Mouse (Mus musculus) left cerebral cortex, postnatal 4 days (tissue): ENCODE measurements around the gene Gm20716. TPM values are rescaled to one million over a fixed set of nuclear protein-coding genes. Genes with fewer than 3 reads are reported as not detected.

Source experiments
- DNase-seq: peaks from one replicate; pipeline ENCODE4 v3.0.0-alpha.2; 2022
- intact Hi-C: fragments of 180-260 bp; cut with DNase I; formaldehyde crosslinking; loops from one replicate; pipeline ENCODE4 v1.15.1; 2025
- total RNA-seq, 2 experiments: library from RNA; stranded (reverse); gene quantifications; 2 replicates each; pipeline ENCODE4 v1.2.3; 2021

The Gm20716 gene
- total RNA-seq, 2 experiments from 2014 or later = 28.5 to 33.7 TPM

DNA sequence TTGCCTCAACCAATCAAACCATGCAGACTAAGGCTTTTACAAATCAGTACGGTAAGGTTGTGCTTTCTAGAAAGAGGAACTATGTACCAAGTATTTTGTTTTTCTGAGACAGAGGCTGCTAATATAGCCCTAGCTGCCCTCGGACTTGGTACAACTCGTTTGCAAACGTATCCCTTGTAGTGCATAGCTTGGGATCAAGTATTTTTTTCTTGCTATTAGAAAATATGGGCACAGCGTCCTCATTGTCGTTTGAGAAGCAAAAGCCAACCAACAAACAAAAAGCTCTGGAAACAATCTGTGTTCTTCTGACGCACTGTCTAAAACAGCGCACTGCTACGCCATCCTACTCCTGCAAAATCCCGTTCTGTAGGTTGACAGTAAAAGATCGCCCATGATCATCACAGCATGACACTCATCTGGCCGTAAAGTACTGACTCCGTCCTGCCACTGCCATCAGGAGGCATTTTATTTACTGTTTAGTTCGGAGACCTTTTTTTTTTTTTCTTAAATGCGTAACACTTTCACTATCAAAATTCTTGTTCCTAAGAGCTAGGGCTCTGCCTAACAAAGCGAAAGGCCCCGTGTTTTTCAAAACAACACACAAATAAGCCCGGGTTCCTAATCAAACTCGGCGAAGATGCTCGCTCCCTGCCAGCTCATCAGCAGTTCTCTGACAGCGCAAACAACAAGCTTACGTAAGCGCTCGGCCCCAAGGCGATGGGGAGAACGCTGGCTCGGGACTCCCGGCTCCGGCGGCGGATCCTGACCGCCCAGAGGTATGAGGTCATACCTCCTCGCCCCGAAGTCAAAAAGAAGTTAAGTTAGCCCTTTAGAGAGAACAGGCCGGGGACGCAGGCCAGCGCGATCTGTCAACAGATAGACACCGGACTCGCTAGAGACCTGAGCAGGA, 793 bp downstream of the Gm20716 start:
- intact Hi-C loops = no loop called here

DNA sequence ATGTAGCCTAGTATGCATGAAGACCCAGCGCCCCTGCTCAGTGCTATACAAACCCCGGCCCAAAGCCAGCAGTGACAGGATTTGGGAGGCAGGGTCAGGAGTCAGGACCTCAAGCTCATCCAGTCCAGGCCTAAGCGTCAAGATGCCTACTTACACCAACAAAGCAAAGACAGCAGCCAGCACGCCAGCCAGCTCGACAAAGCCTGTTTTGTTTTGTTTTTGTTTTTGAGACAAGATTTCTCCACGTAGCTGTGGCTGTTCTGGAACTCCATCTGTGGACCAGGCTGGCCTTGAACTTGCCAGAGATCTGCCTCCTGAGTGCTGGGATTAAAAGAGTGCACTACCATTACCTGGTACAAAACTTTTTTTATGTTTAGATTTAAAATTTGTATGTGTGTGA, 6.8 kb downstream of the Gm20716 start:
- DNase-seq = no peak
- intact Hi-C loops = no loop called here

More for the DNA sequence above, 793 bp downstream of the Gm20716 start:
- DNase-seq = no peak

DNA sequence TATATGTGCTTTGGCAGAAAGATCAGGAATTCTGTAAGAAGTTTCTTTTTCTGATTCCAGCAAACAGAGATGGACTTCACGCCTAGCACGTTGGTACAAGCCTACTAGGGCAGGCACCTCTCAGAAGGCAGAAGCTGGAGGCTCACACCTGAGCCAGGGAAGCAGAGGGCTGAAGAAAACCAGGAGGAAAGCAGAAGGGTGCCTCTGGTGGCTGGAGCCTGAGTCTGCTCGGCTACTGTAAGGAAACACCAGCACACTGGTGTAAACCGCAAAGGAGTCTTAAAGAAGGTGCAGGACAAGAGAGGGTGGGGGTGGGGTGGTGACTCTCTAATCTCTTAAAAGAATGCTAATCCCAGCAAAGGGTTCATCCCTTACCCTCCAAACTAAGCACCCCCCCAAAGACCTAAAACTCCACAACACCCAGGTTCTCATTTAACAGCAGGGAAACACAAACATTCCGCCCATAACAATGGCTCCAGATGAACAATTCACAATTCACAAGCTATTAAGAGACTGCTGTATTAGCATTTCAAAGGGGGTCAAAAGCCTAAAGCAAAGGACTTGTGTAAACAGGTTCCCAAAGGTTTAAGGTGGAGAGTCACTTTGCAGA, 16.3 kb downstream of the Gm20716 start:
- DNase-seq = no peak

DNA sequence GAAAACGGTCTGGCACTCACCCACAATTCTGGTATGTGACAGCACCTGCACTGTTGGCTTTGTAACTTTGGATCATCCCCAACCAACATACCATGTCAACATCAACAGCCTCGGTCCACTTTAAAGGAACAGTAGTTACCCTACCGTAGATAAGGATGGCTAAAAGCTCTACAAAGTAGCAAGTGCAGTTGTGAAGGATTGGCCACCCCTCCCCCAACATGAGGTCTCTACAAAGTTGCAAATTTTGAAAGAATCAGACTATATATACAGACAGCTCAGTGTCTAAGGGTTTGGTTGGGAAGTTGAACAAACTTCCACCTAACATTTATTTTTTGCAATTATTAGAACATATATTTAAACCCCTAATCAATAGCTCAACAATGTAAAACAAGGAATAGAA, 22.3 kb downstream of the Gm20716 start:
- DNase-seq = no peak
- intact Hi-C loops = no loop called here

More for the DNA sequence above, 16.3 kb downstream of the Gm20716 start:
- intact Hi-C loops = no loop called here

DNA sequence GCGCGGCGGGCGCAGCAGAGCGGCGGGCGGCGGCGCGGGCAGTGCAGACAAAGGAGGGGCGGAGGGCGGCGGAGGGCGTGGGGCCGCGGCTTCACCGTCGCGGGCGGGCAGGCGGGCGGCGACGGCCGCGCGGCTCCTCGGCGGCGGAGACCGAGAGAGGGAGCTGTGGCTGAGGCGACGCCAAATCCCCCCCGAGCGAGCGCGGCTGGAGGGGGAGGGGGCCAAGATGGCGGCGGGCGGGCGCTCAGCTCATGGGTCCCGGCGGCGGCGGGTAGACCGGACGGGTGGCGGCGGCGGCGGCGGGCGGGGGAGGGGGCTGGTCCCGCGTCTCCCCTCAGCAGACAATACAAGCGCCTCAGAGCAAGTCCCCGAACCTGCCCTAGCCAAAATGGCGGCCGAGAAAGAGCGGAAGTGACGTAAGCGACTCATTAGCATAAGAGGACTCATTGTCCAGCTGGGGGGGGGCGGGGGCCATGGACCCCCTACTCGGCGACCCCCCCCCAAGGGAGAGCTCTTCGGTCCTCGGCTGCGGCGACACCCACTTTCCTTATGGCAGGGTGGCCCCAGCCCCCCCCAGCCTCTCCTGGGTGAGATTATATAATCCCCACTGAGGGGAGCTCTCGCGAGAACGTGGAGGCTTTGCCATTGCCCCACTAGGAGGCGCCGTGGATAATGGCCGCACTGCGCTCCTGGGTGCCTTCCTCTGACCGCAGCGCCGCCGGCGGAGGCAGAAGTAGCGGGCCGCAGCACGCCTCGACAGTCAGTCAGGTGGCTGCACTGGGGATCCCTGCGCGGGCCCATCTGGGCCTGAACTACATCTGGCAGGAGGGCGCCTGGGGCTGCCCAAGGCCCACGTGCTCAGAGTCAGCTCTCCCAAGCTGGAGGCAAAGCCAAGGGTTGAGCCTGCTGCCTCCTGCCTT, 23.2 kb downstream of the Gm20716 start, which contains the start of gene Adnp:
Gene Adnp, minus strand, starts transcription at position 388 of the 920 bp plus-strand sequence.
- DNase-seq = peak; percentile 97
- intact Hi-C loops = no loop called here

DNA sequence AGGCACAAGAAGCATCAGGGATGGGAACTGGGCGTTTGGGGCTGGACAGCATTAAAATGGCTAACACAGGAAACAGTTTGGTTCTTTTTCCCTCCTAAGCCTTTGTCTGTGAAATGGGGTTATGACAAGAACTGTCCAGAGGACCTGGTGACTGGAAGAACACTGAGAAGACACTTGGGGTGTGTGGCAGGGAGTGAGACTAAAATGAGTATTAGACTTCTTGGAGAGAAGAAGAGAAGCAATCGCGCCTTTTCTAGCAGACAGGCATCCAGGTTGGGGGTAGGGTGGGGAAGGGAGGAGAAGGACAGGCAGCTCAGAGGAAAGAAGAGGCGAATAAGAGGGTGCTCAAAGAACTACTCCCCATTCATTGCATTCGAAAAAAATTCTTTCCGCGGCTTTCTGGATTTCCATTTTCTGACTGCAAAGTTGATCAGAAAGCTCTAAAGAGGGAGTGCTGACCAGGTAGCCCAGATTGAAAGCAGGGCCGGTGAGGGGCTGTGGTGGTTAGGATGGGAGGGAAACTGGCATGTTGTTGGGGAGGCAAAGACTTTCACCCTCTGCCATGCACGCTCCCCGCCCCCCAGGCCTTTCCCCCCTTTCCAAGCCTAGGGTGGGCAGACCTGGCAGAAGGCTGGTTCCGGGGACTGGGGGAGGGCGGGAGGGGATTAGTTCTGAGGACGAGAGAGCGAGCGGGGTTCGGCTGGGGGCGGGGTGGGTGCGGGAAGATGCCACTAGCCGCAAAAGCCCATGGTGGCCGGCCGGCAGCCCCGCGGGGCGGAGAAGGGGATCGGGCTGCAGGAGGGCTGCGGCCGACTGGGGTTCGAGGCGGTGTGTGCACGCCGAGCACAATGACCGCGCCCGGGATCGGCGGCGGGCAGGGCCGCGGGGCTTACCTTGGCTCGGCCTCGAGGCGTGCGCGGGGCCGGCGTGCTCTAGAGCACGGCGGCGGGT, 24.2 kb downstream of the Gm20716 start:
- DNase-seq = peak; percentile 55
- intact Hi-C loops = loop anchor here (1.0 kb wide), 1 partner anchor 78 kb away; no protein-coding TSS in a partner anchor

DNA sequence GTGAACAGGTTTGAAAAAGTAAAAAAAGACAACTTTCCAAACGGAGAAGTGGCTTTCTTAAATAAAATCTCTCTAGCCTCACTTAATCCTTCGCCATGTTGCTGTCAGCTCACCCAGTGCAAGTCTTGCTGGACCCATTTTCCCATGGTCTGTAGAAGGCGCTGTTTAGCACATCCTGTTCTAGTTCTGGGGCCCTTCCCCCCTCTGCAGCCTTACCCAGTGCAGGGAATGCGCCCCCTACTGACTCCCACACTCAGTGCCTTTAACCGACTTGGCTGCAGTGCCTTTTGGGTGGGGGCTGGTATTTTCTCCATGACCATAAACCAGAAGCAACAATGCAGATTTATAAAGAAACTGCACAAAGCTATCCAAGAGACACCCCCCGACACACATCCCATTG, 24.9 kb downstream of the Gm20716 start:
- intact Hi-C loops = loop anchor here (1.0 kb wide), 1 partner anchor 77 kb away; no protein-coding TSS in a partner anchor
- peak; percentile 95 for DNase-seq

DNA sequence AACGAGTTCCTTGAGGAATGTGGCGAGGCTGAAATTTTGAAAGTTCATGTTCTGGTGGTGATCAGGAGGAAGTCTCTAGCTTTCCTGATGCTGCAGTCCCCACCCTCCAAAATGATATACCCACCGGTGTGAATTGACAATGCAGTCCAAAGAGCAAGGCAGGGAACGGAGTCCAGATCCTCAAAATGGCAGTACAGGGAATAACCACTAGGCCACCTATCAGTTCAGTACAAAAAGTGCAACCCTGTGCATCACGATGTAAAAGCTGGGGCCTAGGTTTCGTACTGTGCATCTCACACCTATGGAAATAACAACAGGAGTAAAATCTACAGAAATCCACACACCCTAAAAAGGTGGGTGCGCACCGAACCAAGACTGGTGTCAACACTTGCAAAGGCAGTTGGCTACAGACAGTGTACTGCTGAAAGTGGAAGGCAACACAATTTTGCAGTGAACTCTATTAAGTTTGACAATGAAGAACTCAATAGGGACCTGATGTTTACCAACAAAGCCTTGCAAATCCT, 25.6 kb downstream of the Gm20716 start:
- no peak for DNase-seq
- intact Hi-C loops = no loop called here

DNA sequence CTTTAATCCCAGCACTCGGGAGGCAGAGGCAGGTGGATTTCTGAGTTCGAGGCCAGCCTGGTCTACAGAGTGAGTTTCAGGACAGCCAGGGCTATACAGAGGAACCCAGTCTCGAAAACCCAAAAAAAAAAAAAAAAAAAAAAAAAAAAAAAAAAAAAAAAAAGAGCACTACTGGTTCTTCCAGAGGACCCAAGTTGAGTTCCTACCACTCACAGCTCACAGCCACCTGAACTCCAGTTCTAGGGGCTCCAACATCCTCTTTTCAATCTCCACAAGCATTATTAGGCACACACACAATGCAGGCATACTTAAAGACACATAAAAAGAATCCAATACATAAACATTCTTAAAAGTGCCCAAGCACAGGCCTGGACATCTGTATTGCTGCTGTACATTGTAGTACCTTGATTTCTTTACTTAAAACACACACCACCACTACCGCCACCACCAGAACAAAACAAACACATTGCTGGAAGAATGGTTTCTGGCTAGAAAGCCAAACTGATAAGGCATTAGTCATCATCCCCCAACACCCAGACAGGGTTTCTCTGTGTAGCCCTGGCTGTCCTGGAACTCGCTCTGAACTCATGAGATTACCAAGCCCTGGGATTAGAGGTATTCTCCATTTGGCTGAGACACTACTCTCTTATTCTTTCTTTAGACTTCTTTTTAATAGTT, 30.0 kb downstream of the Gm20716 start:
- intact Hi-C loops = no loop called here
- DNase-seq = no peak

DNA sequence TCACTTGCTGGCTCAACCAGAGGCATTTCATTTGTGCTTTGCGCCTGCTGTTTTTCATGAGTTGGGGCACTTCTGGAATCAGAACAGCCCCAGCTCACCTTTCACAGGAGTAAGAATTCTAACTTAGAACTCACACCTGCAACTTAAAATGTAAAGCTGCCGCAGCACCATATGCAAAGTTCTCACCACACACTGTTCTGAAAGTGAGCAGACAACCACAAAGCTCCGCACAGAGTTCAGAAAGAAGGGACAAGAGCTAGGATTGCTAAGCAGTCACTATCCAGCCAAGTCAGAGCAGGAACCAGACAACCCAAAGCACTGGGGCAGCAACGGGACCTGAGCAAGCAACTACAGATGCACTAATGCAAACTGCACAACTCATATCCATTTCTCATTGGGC, 30.7 kb downstream of the Gm20716 start:
- DNase-seq = no peak
- intact Hi-C loops = no loop called here

DNA sequence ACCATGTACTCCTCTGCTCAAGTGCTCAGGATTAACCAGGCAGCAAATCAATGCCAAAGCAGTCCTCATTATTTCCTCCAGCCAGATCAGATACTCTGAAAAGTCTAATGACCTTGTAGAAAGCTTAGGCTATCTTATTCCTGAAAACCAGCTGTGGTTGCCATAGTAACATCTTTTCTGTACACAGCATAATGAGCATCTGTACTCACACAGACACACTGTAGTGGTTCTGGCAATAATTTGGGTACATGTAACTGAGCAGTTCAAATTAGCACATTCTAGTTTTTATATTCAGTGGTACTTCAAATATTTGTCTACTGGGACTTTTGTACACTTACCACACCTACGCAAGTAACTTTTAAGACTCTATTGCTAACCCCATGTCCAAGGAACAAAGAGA, 31.7 kb downstream of the Gm20716 start:
- intact Hi-C loops = no loop called here
- no peak for DNase-seq

DNA sequence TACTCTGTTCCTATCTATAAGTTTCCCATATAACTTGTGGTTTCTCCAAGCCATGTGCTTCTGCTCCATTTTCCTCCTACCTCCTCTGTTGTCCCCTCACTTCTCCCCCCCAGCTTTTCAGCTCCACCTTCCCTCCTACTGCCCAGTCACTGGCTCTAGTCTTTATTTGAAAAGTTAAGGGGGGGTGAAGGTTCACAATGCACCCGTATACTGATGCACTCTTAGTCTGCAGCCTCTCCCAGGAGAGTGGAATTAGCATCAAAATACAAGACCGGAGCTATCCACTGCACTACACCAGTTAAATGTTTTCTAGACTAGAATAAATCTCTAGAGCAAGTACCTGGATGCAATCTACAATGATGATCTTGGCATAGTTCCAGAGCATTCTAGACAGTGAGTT, 34.4 kb downstream of the Gm20716 start:
- intact Hi-C loops = no loop called here
- no peak for DNase-seq

DNA sequence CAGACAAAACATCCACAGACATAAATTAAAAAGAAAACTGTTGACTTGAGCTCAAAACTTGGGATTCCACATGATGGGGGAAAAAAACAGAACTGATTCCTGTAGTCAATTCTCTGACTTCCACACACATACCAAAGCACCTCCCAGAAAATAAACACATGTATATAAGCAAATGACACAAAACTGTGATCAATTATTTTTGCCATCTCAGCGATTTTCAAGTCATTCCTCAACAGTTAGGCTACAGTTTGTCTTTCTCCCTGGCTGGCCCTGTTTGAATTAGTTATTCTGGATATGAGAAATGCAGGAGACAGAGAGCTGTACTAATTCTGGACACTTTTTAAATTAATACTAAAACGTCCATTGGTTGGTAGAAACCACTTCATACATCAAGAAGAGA, 36.5 kb downstream of the Gm20716 start:
- no peak for DNase-seq

DNA sequence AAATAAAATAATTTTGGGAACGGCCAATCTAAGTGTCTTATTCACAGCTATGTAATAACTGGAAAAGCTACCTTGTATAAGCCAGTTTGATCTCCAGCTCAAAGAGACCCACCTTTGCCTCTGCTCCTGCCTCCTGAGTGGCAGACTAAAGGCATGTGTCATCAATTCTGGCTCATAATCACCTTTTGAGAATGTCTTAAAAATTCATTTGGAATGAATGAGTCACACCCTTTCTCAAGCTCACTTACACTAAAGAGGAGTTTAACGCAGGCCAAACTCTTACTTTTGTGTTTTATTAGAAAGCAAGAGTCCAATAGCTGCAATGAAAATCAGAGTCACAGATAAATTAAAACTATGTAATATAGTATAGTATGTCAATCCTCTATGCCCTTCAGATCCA, 38.3 kb downstream of the Gm20716 start:
- no peak for DNase-seq
- intact Hi-C loops = no loop called here

More for the DNA sequence above, 36.5 kb downstream of the Gm20716 start:
- intact Hi-C loops = no loop called here

DNA sequence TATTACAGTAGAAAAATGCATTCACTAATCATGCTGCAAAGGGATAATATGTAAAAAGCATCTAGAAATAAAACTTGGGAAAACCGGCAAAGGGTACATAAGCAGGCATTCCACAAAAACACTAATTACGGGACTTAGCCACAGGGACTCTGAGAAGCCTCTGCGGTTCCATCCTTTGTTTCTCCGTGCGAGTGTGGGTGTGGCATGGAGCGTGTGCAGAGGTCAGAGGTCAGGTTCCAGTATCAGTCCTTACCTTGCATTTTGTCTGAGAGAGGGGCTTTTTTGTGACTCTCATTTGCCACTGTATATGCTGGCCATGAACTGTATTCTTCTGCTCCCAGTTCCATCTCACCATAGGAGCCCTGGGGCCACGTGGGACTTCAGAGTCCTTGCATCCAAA, 54.2 kb downstream of the Gm20716 start:
- intact Hi-C loops = no loop called here
- no peak for DNase-seq

DNA sequence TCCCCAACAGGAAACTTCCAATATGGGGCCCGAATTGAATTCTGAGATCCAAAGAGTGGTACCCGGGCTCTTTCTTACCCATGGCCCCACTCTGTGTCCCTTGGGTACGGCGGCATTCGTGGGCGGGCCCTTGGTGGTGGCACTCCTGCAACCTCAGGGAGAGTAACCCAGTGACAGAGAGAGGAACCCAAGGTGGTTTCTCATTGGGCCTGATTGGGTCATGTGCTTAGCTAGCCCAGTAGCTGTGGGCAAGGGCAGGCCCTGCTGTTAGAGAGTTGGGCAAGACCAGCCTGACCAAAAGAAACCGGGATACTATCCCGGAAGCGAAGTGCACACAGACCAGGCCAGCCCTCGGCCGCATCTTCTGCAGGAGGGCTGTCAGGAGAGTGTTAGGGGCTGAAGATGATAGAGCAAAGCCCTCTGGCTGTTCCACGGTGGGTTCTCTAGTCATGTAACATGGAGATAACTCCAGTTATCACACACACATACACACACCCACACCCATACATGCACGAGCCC, 59.9 kb downstream of the Gm20716 start:
- no peak for DNase-seq
- intact Hi-C loops = no loop called here

DNA sequence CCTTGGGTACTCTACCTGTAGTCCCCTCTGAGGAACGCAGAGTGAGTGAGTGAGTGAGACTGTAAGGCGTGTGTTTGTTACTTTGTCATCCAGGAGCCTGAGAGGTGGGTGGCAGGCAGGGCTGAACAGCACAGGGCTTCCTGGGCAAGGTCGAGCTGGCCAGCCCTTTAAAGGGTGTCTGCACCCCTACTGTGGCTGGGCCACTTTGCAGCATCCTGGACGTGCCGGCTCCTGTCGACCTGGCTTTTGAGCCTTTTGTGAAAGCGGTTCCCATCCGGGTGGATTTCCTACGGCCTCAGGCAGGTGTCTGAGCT, 60.4 kb downstream of the Gm20716 start:
- no peak for DNase-seq
- intact Hi-C loops = no loop called here

DNA sequence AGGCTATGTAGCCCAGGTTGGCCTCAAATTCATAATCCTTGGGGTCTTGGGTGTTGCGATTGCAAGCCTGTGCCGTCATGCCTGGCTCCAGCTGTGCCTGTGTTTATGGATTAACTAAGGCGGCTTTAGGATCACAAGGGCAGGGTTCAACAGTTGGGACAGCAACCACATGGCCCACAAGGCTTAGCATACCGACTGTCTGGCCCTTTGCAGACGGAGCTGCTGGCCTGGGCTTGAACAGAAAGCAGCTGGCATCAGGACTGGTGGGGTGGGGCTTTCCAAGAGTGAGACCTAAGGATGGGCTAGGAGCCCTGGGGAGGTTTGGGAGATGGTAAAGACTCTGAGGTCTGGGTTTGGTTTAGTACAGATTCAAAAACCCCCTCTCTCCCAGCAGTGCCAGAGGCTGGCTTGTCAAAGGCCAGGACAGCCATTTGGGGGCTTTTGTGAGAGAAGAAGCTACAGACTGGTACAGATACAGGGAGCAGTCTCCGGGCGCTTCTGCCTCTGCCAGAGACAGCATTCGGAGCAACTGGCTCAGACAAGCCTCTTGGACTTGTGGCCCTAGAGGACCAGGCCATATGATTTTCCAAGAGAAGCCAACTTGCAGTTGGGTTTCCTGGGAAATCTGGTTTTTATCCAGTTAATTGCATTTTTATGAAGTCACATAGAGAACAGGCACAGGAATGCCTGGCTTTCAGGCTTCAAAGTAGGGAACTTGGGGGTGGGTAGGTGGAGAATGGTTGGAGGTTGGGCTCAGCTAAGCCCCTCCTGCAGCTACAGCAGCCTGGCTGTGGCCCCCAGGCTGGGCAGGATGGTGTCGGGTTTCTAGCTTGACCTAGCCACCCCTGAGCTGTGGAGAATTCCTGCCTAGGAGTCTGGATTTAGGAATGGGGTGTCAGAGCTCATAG, 61.0 kb downstream of the Gm20716 start:
- DNase-seq = no peak
- intact Hi-C loops = no loop called here
